Mouse (Mus musculus) layer of hippocampus, adult 9-10 months (tissue): ENCODE measurements at regions not wholly inside any gene's neighbourhood (a gene's known extent, or its start where the extent isn't known, plus 50 kb on each side); places are given as distances from the start of the nearest gene placed in this dataset.
"Not testable (repeated sequence)": the region's sequence is repeated elsewhere in the genome, so short reads cannot be mapped to it uniquely, and the experiment has no call there.

Experiments used
- DNase-seq: peaks from one replicate; pipeline ENCODE4 v3.0.0; 2022; ENCODE audit warnings: low spot score

DNA sequence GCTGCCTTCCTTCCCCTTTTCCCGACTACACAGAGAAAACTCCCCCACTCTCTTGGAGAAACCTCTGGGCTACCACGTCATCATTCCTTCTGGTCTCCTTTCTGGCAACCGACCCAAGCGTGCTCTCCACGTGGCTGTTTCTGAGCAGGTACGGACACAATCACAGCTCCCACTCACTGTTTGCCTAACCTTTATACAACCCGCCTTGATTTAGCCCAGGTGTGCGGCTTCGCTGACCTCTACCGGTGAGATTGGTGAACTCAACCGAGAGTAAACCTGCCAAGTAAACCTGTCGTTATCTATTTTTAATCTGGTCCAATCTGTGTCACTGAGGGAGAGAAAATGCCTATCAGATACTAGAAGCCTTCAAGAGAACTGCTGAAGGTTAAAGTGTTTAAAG is 142.7 kb upstream of the Gnai1 start:
- DNase-seq = no peak

GRCm38 (mm10) chr5:18494305-18494704 is 134.2 kb upstream of the Gnai1 start:
- DNase-seq = no peak

DNA sequence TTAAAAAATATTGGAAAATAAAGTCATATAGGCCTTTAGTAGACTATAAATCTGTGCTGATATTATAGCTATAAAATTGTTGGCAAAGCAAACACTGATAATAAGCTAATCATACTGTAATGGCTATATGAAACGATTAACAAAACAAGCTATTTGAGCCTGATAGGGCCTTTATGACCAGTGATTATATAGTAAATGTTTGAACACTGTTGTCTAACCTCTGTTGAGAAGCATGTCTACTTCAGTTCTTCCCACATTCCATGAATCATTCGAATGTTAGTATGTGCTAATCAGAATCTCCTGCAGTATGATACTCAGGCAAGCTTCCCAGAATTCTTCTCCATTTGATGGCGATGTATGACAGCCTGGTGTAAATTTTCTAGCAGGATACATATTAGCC is 129.6 kb upstream of the Gnai1 start:
- no peak for DNase-seq

- DNase-seq = no peak
Measured at GRCm38 (mm10) chr5:18487076-18487772, 127.1 kb upstream of the Gnai1 start.

GRCm38 (mm10) chr5:18484376-18484775 is 124.2 kb upstream of the Gnai1 start:
- DNase-seq = no peak

DNA sequence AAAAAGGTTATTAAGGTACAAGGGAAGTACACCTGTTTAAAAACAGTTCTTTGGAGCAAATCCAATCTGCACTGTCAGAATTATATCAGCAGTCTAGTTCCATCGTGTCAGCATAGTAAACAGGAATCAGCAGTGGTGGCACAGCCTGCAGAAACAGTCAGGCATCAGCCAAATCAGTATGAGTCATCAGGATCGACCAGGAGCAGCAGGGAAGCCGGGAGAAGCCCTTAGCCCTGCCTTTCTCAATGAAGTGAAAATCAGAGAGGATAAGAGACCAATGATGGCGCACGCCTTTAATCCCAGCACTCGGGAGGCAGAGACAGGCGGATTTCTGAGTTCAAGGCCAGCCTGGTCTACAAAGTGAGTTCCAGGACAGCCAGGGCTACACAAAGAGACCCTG is 118.3 kb upstream of the Gnai1 start:
- no peak for DNase-seq

DNA sequence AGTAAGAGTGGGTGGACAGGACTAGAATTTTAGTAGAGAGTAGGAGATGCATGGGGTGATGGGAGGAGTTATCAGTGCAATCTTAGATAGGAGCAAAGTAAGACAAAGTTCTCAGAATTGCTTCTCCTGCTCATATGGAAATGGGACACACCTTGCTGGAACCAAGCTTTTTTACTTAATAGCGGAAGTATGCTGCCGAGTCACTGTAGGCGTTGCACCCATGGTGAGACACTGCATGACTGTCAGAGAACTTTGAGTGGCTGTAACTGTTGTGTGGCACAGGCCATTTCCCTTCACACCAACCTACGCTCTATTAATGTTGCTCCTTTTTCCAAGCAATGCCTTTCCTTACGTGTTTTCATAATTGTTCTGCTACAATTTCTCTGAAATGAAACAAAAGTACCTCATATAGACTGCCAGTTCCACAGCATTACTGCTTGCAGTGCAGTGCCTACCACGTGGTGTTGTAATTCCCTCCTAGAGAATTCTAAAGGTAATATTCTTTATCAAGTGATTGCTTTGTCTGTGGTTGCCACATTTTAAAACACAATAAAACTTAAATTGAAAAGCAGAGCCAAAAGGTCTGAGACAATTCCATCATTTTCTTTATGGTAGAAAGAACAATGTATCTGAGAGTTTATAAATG is 117.3 kb upstream of the Gnai1 start:
- DNase-seq = no peak

DNA sequence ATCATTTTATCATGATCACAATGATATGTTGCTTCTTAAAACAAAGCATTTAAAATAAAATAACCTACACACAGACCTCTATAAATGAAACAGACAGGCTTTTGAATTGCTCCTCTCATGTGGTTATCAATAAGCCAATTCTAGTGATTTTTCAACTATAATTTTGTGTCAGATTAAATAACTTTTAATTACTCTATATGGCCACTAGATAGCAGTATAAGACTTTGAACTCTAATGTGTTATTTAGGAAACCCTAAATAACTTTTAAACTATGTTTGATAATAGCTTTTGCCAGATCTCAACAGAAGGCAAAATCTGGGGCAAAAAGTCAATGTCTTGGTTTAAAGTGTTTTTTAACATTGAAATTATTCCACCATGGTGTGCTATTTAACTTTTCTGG is 112.0 kb upstream of the Gnai1 start:
- no peak for DNase-seq

GRCm38 (mm10) chr5:18457771-18458170 is 97.6 kb upstream of the Gnai1 start:
- no peak for DNase-seq

- DNase-seq = no peak
Measured at GRCm38 (mm10) chr5:18456196-18456595, 96.0 kb upstream of the Gnai1 start.

- not testable (repeated sequence) for DNase-seq
Measured at GRCm38 (mm10) chr5:18452871-18453757, 93.0 kb upstream of the Gnai1 start.

DNA sequence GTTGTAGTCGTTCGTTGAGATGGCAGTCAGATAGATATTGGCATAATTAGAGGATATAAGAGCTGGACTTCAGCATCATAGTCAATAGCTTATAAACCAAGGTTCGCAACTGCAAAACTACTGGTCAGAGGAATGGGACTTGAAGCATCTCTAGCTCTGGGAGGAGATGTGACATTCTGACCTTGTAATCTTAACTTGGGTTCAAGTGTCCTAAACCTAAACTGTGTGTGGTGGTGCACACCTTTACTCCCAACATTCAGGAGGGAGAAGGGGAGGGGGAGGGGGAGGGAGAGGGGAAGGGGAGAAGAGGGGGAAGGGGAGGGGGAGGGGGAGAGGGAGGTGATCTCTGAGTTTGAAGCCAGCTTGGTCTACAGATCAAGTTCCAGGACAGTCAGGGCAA is 89.1 kb upstream of the Gnai1 start:
- no peak for DNase-seq

DNA sequence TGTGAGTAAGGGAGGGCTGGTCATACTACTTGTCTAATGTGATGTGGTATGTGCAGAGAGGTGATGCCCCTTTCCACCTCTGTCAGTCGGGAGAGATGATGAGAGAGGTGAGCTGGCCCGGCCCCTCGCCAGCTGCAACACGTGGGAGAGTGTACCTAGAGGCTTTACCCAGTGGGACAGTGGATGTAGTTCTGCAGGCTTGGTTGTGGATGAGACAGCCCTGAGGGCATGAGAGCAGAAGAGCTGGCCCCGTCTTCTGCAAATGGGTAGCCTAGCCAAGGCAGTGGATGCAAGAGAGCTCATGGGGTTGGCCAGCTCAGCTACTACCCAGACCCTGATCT is 88.1 kb upstream of the Gnai1 start:
- no peak for DNase-seq

- DNase-seq = no peak
Measured at GRCm38 (mm10) chr5:18447665-18448329, 87.6 kb upstream of the Gnai1 start.

DNA sequence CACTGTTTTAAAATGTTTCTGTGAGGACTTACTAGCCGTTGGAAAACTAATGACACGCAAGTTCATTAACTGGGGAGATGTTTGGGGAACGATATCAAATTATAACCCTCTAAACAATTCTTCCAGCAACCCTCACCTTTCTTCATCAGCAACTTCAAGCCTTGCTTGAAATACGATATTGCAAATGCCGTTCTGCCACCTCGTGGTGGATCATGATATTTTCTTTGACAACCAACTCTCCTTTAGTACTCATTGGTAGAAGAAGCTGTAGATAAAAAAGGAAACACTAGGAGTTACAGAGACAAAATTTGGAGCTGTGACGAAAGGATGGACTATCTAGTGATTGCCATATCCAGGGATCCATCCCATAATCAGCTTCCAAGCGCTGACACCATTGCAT is 85.8 kb upstream of the Gnai1 start:
- peak; percentile 76 for DNase-seq

- DNase-seq = no peak
Measured at GRCm38 (mm10) chr5:18439986-18440385, 79.8 kb upstream of the Gnai1 start.

DNA sequence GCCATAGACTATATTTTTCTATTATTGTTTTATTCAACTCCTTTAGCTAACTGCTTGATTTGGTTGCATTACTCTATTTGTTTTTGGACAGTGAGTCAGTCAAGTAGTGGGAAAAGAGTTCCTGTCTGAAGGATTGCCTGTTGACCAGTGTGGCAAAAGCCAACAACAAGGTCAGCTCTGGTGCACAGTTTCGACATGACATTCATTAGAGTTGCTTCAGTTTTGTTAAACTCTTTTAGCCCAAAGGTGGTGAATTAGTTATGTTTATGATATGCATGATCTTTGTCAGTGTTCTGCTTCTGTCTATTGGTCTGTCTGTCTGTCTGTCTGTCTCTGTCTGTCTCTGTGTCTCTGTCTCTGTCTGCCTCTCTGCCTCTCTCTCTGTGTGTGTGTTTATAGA is 79.1 kb upstream of the Gnai1 start:
- no peak for DNase-seq

DNA sequence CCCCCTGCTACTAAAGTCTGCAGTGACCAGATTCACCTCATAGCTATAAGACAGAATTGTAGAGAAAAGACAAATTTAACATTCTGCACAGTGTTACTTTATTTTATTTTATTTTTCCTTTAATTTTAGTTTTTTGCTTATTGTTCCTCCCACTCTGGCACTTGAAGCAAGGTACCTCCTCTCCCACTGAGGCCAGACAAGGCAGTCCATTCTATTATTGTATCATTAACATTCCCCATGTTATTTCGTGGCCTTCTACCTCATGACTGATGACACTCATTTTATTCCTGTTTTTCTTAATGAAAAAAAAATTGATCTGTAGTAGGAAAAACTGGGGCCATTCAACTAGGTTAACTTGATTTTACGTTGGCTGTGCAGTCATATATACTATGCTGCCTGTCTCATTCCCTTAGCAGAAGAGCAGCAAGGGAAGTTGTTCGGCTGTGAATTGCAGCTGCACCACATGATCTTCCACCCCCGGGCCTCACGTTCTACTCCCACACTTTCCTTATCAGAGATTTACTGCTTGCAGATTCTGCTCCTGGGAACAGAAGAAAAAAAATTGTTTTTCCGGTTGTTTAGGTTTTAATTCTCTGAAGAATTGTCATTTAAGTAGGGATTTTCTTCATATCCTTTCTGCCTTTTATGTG is 76.1 kb upstream of the Gnai1 start:
- no peak for DNase-seq

- DNase-seq = no peak
Measured at GRCm38 (mm10) chr5:18434245-18434644, 74.1 kb upstream of the Gnai1 start.

- no peak for DNase-seq
Measured at GRCm38 (mm10) chr5:18433287-18433686, 73.1 kb upstream of the Gnai1 start.

GRCm38 (mm10) chr5:18425098-18425497 is 64.9 kb upstream of the Gnai1 start:
- no peak for DNase-seq

DNA sequence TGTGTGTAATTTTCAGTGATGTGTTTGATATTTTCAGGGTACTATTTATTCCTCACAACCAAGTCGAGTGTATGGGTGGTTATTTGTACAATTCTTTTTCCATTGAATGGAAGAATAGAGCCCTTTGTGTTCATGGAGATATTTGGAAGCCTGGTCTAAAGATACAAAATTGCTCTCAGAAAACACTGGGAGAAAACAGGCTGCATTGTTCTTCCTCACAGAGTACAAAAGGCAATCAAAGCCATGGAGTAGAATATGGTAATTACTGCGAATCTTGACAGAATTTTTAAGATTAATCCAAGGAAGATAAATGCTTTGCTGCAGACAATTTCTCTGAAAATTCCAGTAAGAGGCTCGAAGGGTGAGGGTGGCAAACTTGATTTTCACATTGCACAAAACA is 54.7 kb upstream of the Gnai1 start:
- DNase-seq = no peak
